Mouse (Mus musculus) myocyte (in vitro differentiated cells): ENCODE data around the gene Ccdc130. TPM values are rescaled to one million over a fixed set of nuclear protein-coding genes. Genes with fewer than 3 reads are reported as not detected.

ENCODE experiments used
- H3K27me3 ChIP-seq: one replicate; pipeline ENCODE4 v1.6.1; 2011; ENCODE audit not compliant: control insufficient read depth, insufficient read depth, insufficient read length
- H3K36me3 ChIP-seq: one replicate; pipeline ENCODE4 v1.6.1; 2011; ENCODE audit not compliant: control insufficient read depth, insufficient read depth
- H3K4me2 ChIP-seq: one replicate; pipeline ENCODE4 v1.6.1; 2011; ENCODE audit warnings: low read depth, control low read depth
- H3K4me3 ChIP-seq: one replicate; pipeline ENCODE4 v1.5.1; 2011; ENCODE audit warnings: mild to moderate bottlenecking, control low read depth, moderate library complexity
- H3K79me2 ChIP-seq: one replicate; pipeline ENCODE4 v1.6.1; 2011; ENCODE audit not compliant: control insufficient read depth, insufficient read depth
- H3ac ChIP-seq: one replicate; pipeline ENCODE4 v1.6.1; 2011; ENCODE audit not compliant: control insufficient read depth, insufficient read length
- CEBPB ChIP-seq: IDR thresholded peaks from 2 replicates; pipeline ENCODE4 v1.6.1; 2011; ENCODE audit warnings: mild to moderate bottlenecking, moderate library complexity; ENCODE audit not compliant: poor library complexity, insufficient read depth, severe bottlenecking
- E2F4 ChIP-seq: IDR thresholded peaks from one replicate; pipeline ENCODE4 v1.6.1; 2011; ENCODE audit warnings: mild to moderate bottlenecking, control low read depth, moderate library complexity; ENCODE audit not compliant: insufficient read depth
- MAX ChIP-seq: IDR thresholded peaks from one replicate; pipeline ENCODE4 v1.6.1; 2011; ENCODE audit warnings: low read depth, mild to moderate bottlenecking, control low read depth
- MYOD1 ChIP-seq, 3 experiments: IDR thresholded peaks; one replicate each; pipeline ENCODE4 v1.6.1; 2011; ENCODE audit warnings: control low read depth in 2 of 3, low read depth in 2 of 3, mild to moderate bottlenecking in 2 of 3, moderate library complexity in 1 of 3; ENCODE audit not compliant: insufficient read length in 2 of 3, control insufficient read depth in 1 of 3
- MYOG ChIP-seq, 3 experiments: IDR thresholded peaks; one replicate each; pipeline ENCODE4 v1.6.1; 2011; ENCODE audit warnings: control low read depth in 2 of 3, low read depth in 2 of 3, mild to moderate bottlenecking in 2 of 3; ENCODE audit not compliant: insufficient read length in 2 of 3, control insufficient read depth in 1 of 3, insufficient read depth in 1 of 3
- POLR2A ChIP-seq: IDR thresholded peaks from one replicate; pipeline ENCODE4 v1.6.1; 2011; ENCODE audit warnings: low read depth, mild to moderate bottlenecking, control low read depth, moderate library complexity; ENCODE audit not compliant: insufficient read length
- POLR2AphosphoS2 ChIP-seq: IDR thresholded peaks from one replicate; pipeline ENCODE4 v1.6.1; 2011; ENCODE audit warnings: low read depth, control low read depth; ENCODE audit not compliant: insufficient read length
- REST ChIP-seq: IDR thresholded peaks from one replicate; pipeline ENCODE4 v1.6.1; 2011; ENCODE audit warnings: mild to moderate bottlenecking, control low read depth, moderate library complexity; ENCODE audit not compliant: insufficient read depth, insufficient read length
- SRF ChIP-seq: IDR thresholded peaks from one replicate; pipeline ENCODE4 v1.6.1; 2011; ENCODE audit warnings: low read depth; ENCODE audit not compliant: control insufficient read depth, insufficient read length
- TCF12 ChIP-seq: IDR thresholded peaks from one replicate; pipeline ENCODE4 v1.6.1; 2011; ENCODE audit warnings: mild to moderate bottlenecking, control low read depth; ENCODE audit not compliant: poor library complexity, insufficient read depth, severe bottlenecking
- TCF3 ChIP-seq: IDR thresholded peaks from one replicate; pipeline ENCODE4 v1.6.1; 2011; ENCODE audit warnings: low read depth, control low read depth; ENCODE audit not compliant: insufficient read length
- USF1 ChIP-seq: IDR thresholded peaks from one replicate; pipeline ENCODE4 v1.6.1; 2011; ENCODE audit warnings: low read depth, mild to moderate bottlenecking, control low read depth, moderate library complexity
- polyA plus RNA-seq: library from polyadenylated mRNA; unstranded; fragments of >200 nt; fragmentation: generic; extraction: Trizol; gene quantifications from one replicate; pipeline ENCODE4 v1.2.1, GENCODE M21; 2012; ENCODE audit warnings: missing spikeins

Ccdc130 gene
- polyA plus RNA-seq, 1 experiment: 28.9 TPM

- peak overlapping the region; percentile 72 for H3K4me2 ChIP-seq
- peaks cover 13% of the 10 kb centered on the region for H3K79me2 ChIP-seq
- peaks cover 6% of the 10 kb centered on the region for H3K36me3 ChIP-seq
- no peak for TF ChIP-seq POLR2AphosphoS2
- TF ChIP-seq POLR2A: peak; percentile 20
- peak overlapping the region; percentile 79 for H3K4me3 ChIP-seq
- peak overlapping the region; percentile 17 for H3ac ChIP-seq
- H3K27me3 ChIP-seq: no peaks in the 10 kb centered on the region
Measured at GRCm38 (mm10) chr8:84235746-84236409, 34.3 kb downstream of the Ccdc130 start.

GRCm38 (mm10) chr8:84233055-84233454 lies 37.1 kb downstream of the Ccdc130 start:
- peaks cover 10% of the 10 kb centered on the region for H3K36me3 ChIP-seq
- no peak overlapping the region for H3ac ChIP-seq
- no peak for TF ChIP-seq MYOG (IDR thresholded peaks at IDR 0.05; ENCODE audit: control insufficient read depth in 1 of 3, insufficient read depth in 1 of 3, insufficient read length in 2 of 3, low read depth in 2 of 3)
- TF ChIP-seq TCF12: no peak
- TF ChIP-seq MYOD1 (IDR thresholded peaks at IDR 0.05; ENCODE audit: control insufficient read depth in 1 of 3, insufficient read length in 2 of 3, low read depth in 2 of 3): no peak
- no peak for TF ChIP-seq SRF
- no peak for TF ChIP-seq E2F4
- TF ChIP-seq USF1: no peak
- no peak for TF ChIP-seq POLR2AphosphoS2
- TF ChIP-seq MAX: no peak
- TF ChIP-seq TCF3: no peak
- no peak for TF ChIP-seq REST
- no peak for TF ChIP-seq POLR2A
- TF ChIP-seq CEBPB: no peak
- H3K4me2 ChIP-seq: no peak overlapping the region
- H3K27me3 ChIP-seq: no peaks in the 10 kb centered on the region
- H3K79me2 ChIP-seq: peaks cover 13% of the 10 kb centered on the region
- no peak overlapping the region for H3K4me3 ChIP-seq

GRCm38 (mm10) chr8:84230735-84231134 lies 39.4 kb downstream of the Ccdc130 start:
- Histone ChIP-seq H3K36me3 (peaks cover 12% of the 10 kb centered on the region), H3ac (no peak overlapping the region), H3K79me2 (peaks cover 4% of the 10 kb centered on the region), H3K4me2 (no peak overlapping the region), H3K4me3 (no peak overlapping the region), H3K27me3 (no peaks in the 10 kb centered on the region)
- no peak for TF ChIP-seq REST
- no peak for TF ChIP-seq CEBPB
- TF ChIP-seq TCF12: no peak
- TF ChIP-seq SRF: no peak
- TF ChIP-seq POLR2A: no peak
- TF ChIP-seq USF1: no peak
- TF ChIP-seq E2F4: no peak
- TF ChIP-seq MAX: no peak
- no peak for TF ChIP-seq TCF3
- no peak for TF ChIP-seq MYOG (IDR thresholded peaks at IDR 0.05; ENCODE audit: control insufficient read depth in 1 of 3, insufficient read depth in 1 of 3, insufficient read length in 2 of 3, low read depth in 2 of 3)
- TF ChIP-seq MYOD1 (IDR thresholded peaks at IDR 0.05; ENCODE audit: control insufficient read depth in 1 of 3, insufficient read length in 2 of 3, low read depth in 2 of 3): no peak
- TF ChIP-seq POLR2AphosphoS2: no peak

- H3ac ChIP-seq: no peak overlapping the region
Measured at GRCm38 (mm10) chr8:84223322-84224029, 46.7 kb downstream of the Ccdc130 start.

GRCm38 (mm10) chr8:84222566-84223165 lies 47.5 kb downstream of the Ccdc130 start:
- Histone ChIP-seq H3ac (no peak overlapping the region), H3K36me3 (peaks cover 24% of the 10 kb centered on the region)
- TF ChIP-seq USF1 (no peak), POLR2AphosphoS2 (no peak), MAX (no peak), E2F4 (no peak), TCF3 (no peak), CEBPB (no peak), REST (no peak), TCF12 (no peak), POLR2A (no peak), SRF (no peak), MYOD1 (IDR thresholded peaks at IDR 0.05; ENCODE audit: control insufficient read depth in 1 of 3, insufficient read length in 2 of 3, low read depth in 2 of 3) (no peak), MYOG (IDR thresholded peaks at IDR 0.05; ENCODE audit: control insufficient read depth in 1 of 3, insufficient read depth in 1 of 3, insufficient read length in 2 of 3, low read depth in 2 of 3) (no peak)

More at GRCm38 (mm10) chr8:84223322-84224029, 46.7 kb downstream of the Ccdc130 start:
- Histone ChIP-seq H3K27me3 (no peaks in the 10 kb centered on the region), H3K4me3 (no peak overlapping the region), H3K4me2 (no peak overlapping the region), H3K36me3 (peaks cover 26% of the 10 kb centered on the region), H3K79me2 (no peaks in the 10 kb centered on the region)
- TF ChIP-seq SRF: no peak
- no peak for TF ChIP-seq TCF12
- no peak for TF ChIP-seq REST
- no peak for TF ChIP-seq USF1
- no peak for TF ChIP-seq MAX

More at GRCm38 (mm10) chr8:84222566-84223165, 47.5 kb downstream of the Ccdc130 start:
- Histone ChIP-seq H3K79me2 (no peaks in the 10 kb centered on the region), H3K4me2 (no peak overlapping the region), H3K4me3 (no peak overlapping the region), H3K27me3 (no peaks in the 10 kb centered on the region)
